Mouse (Mus musculus): ENCODE measurements at regions not wholly inside any gene's neighbourhood (a gene's known extent, or its start where the extent isn't known, plus 50 kb on each side); places are given as distances from the start of the nearest gene placed in this dataset.

- DNase-seq (ENCODE audit: low spot score) = no peak
These were observed 96.1 kb upstream of the Snap25 start for GRCm38 (mm10) chr2:136617138-136617537.

GRCm38 (mm10) chr2:136618114-136618513 is 95.1 kb upstream of the Snap25 start:
- no peak for DNase-seq (ENCODE audit: low spot score)

GRCm38 (mm10) chr2:136620309-136620708 is 92.9 kb upstream of the Snap25 start:
- DNase-seq (ENCODE audit: low spot score) = no peak

- DNase-seq (ENCODE audit: low spot score) = no peak
These were observed 92.3 kb upstream of the Snap25 start for GRCm38 (mm10) chr2:136620969-136621368.

- no peak for DNase-seq (ENCODE audit: low spot score)
These were observed 89.3 kb upstream of the Snap25 start for GRCm38 (mm10) chr2:136623808-136624489.

- no peak for DNase-seq (ENCODE audit: low spot score)
These were observed 88.8 kb upstream of the Snap25 start for GRCm38 (mm10) chr2:136624490-136624850.

GRCm38 (mm10) chr2:136646917-136647316 is 66.3 kb upstream of the Snap25 start:
- no peak for DNase-seq (ENCODE audit: low spot score)

- peak; percentile 47 for DNase-seq (ENCODE audit: low spot score)
These were observed 64.6 kb upstream of the Snap25 start for GRCm38 (mm10) chr2:136648606-136649005.

GRCm38 (mm10) chr2:136650721-136651120 is 62.5 kb upstream of the Snap25 start:
- DNase-seq (ENCODE audit: low spot score) = no peak

GRCm38 (mm10) chr2:136652206-136653003 is 60.8 kb upstream of the Snap25 start:
- no peak for DNase-seq (ENCODE audit: low spot score)
